Mouse (Mus musculus) lung, embryonic 16.5 days (tissue): ENCODE data around the gene Otp. TPM values are rescaled to one million over a fixed set of nuclear protein-coding genes. Genes with fewer than 3 reads are reported as not detected.

Experiments used
- ATAC-seq: fragments of 200-750 bp; cut with Nextera tagmentation; 2 replicates; pipeline ENCODE4 v1.8.0; 2017; ENCODE audit warnings: low read depth, mild to moderate bottlenecking, moderate library complexity
- H3K27ac ChIP-seq: fragments of 300-500 bp; sonication (generic); 2 replicates; pipeline ENCODE4 v1.5.1; 2014; ENCODE audit warnings: mild to moderate bottlenecking, control low read depth, low read length
- H3K27me3 ChIP-seq: fragments of 300-500 bp; sonication (generic); 2 replicates; pipeline ENCODE4 v1.6.1; 2014; ENCODE audit warnings: low read depth, low read length, mixed read lengths; ENCODE audit not compliant: control insufficient read depth, insufficient read depth
- H3K36me3 ChIP-seq: fragments of 300-500 bp; sonication (generic); 2 replicates; pipeline ENCODE4 v1.6.1; 2014; ENCODE audit warnings: low read length; ENCODE audit not compliant: control insufficient read depth, insufficient read depth
- H3K4me1 ChIP-seq: fragments of 300-500 bp; sonication (generic); replicated peaks from 2 replicates; pipeline ENCODE4 v1.6.1; 2014; ENCODE audit warnings: low read length, mixed read lengths; ENCODE audit not compliant: control insufficient read depth, insufficient read depth
- H3K4me2 ChIP-seq: fragments of 300-500 bp; sonication (generic); 2 replicates; pipeline ENCODE4 v1.6.1; 2014; ENCODE audit warnings: low read depth, low read length, control low read depth
- H3K4me3 ChIP-seq: fragments of 300-500 bp; sonication (generic); 2 replicates; pipeline ENCODE4 v1.5.1; 2014; ENCODE audit warnings: mild to moderate bottlenecking, low read length, control low read depth
- H3K9ac ChIP-seq: fragments of 300-500 bp; sonication (generic); 2 replicates; pipeline ENCODE4 v1.6.1; 2014; ENCODE audit warnings: low read length, control low read depth
- H3K9me3 ChIP-seq: fragments of 300-500 bp; sonication (generic); 2 replicates; pipeline ENCODE4 v1.6.1; 2016; ENCODE audit warnings: low read length; ENCODE audit not compliant: control insufficient read depth
- WGBS: fragments of 180-500 bp; shearing (Covaris S2); extraction: QIAGEN DNeasy Blood & Tissue Kit; methylation state at CpG from one replicate; pipeline ENCODE4 v1.1.7; 2014; 5-methylcytosine and 5-hydroxymethylcytosine counted together
- polyA plus RNA-seq: library from polyadenylated mRNA; unstranded; fragments of >200 nt; fragmentation: Nextera tagmentation; extraction: Ambion mirVana; gene quantifications from 2 replicates; pipeline ENCODE4 v1.2.1, GENCODE M21; 2015

The Otp gene
- polyA plus RNA-seq, result not detected in 2 replicates

DNA sequence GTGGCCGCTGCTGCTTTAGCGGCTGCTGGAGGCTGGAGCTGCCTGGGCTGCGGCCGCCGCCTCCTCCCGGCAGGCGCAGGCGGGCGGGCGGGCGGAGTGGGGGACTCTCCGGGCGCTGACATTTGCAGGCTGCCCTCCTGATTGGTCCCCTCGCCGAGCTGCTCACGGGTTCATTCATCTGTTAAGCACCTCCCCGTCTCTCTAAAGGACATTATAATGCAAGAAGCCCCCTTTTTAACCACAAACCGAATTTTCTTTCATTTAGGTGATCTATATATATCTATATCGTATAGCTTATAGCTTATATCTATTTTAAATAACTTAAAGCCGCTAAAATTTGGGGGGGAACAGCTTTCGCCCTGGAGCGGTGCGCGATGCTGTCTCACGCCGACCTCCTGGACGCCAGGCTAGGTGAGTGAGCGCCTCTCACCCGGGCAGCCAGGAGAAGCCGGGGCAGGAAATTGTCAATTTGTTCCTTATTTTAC lies at the start of gene Otp:
Gene Otp (plus strand): TSS at position 207 of the 485 bp plus-strand sequence.
- H3K27ac ChIP-seq, result no peak within 1 kb of the TSS
- under 1% methylated on average over 20 of the region's 30 CpGs for WGBS
- H3K4me3 ChIP-seq, result no peak within 1 kb of the TSS
- H3K9me3 ChIP-seq, result no peaks in the 10 kb centered on the region
- no peaks in the 10 kb centered on the region for H3K36me3 ChIP-seq
- H3K4me2 ChIP-seq, result no peak within 1 kb of the TSS
- H3K9ac ChIP-seq, result no peak within 1 kb of the TSS
- H3K4me1 ChIP-seq, result 0 out of 2 replicates have a peak, but pooled peaks cover 3% of the 10 kb centered on the region
- H3K27me3 ChIP-seq, result peaks cover 75% of the 10 kb centered on the region
- no peak for ATAC-seq

DNA sequence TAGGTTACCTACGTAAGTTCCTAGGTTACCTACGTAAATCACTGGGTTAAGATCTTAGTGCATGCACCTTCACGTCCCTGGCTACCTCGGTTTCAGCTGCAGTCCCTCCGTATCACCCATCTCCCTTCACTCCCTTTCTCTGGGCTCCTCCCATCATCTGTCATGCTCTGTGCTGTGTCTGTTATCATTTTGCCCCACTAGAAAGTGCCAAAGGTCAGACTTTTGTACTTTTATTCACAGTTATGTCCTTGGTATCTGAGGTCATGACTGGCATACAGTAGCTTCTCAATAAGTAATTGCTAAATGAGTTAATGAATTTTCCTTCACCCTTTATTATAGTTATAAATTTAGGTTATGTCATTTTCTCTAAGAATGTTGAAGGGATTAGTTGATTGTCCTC lies 49.0 kb upstream of the Otp start:
- Histone ChIP-seq H3K4me2 (no peak overlapping the region), H3K9me3 (no peaks in the 10 kb centered on the region), H3K4me3 (no peak overlapping the region), H3K27ac (no peak overlapping the region), H3K36me3 (0 out of 2 replicates have a peak, but pooled peaks cover 3% of the 10 kb centered on the region), H3K27me3 (no peaks in the 10 kb centered on the region), H3K9ac (no peak overlapping the region), H3K4me1 (peaks cover 11% of the 10 kb centered on the region)
- no peak for ATAC-seq
- 78% methylated on average over 5 of the region's 5 CpGs for WGBS

DNA sequence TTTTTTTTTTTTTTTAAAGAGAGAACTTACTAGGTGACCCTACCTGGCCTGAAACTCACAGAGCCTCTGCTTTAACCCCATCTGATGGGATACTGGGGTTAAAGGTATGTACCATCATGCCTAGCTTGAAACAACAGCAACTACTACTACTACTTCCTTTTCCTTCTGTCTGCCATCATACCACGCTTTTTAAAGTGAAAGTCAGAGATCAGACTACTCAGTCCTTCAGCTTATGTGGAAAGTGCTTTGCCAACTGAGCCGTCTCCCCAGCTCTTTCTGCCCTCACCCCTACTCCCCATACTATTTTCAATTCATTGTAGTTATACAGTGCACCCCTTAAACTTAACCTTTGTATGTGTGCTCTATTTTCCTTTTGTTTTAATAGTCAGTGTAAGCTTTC lies 48.4 kb upstream of the Otp start:
- Histone ChIP-seq H3K4me1 (peaks cover 11% of the 10 kb centered on the region), H3K9me3 (no peaks in the 10 kb centered on the region), H3K27me3 (no peaks in the 10 kb centered on the region), H3K4me3 (no peak overlapping the region), H3K36me3 (0 out of 2 replicates have a peak, but pooled peaks cover 3% of the 10 kb centered on the region), H3K4me2 (no peak overlapping the region), H3K27ac (no peak overlapping the region), H3K9ac (no peak overlapping the region)
- no peak for ATAC-seq
- WGBS, result 88% methylated on average over 2 of the region's 2 CpGs

DNA sequence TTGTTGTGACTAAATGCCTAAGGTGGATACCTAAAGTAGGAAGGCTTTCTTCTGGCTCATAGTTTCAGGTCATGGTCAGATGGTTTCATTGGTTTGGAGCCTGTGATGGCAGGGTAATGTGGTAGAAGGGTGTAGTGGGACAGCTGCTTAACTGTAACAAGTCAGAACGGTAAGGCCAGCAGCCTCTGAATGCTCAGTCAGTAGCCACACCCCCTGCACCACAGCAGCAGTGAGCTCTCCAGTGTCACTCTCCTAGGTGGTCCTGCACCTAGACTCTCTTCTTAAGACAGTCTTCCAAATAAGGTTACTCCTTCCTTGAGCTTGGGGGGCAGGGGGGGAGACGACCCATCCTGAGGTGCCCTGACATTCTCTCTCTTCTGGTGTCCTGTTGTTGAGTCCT lies 47.6 kb upstream of the Otp start:
- no peak for ATAC-seq
- Histone ChIP-seq H3K4me3 (no peak overlapping the region), H3K27me3 (no peaks in the 10 kb centered on the region), H3K27ac (no peak overlapping the region), H3K4me2 (no peak overlapping the region), H3K36me3 (0 out of 2 replicates have a peak, but pooled peaks cover 3% of the 10 kb centered on the region), H3K4me1 (peaks cover 11% of the 10 kb centered on the region), H3K9me3 (no peaks in the 10 kb centered on the region), H3K9ac (no peak overlapping the region)
- whole genome bisulfite sequencing, result 38% methylated on average over 2 of the region's 2 CpGs

DNA sequence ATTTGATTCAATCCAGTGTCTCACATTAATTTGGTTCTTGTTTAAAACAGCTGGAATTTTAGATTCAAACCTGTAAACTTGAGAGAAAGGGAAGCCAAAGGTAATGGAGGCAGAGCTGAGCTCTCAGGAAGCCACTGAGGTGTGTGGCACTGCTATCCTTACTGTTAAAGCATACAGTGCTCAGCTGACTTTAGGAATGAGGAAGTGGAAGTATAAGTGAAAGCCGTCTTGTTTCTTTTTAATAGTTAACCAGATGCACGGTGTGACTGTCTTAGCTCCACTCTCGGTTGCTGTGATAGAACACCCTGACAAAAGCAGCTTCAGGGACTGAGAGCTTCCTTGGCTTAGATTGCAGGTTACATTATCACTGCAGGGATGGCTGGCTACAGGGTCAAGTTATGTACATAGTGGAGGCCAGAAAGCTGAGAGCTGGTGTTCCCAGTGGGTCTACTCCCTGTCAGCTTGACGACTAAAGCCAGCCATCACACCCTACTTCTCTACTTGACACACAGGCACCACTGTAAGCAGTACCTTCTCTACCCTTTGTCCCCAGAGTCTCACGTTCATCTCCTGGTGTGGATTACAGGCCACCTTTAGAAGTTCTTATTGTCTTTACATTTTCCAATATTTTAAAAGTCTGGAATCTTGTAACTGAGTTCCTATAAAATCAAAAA lies 37.2 kb upstream of the Otp start:
- H3K9ac ChIP-seq, result no peak overlapping the region
- H3K36me3 ChIP-seq, result peaks cover 12% of the 10 kb centered on the region; the same call in 1 of the 2 replicates
- H3K27ac ChIP-seq, result no peak overlapping the region
- WGBS, result 52% methylated on average over 5 of the region's 5 CpGs
- ATAC-seq, result no peak
- H3K4me3 ChIP-seq, result no peak overlapping the region
- no peak overlapping the region for H3K4me2 ChIP-seq
- H3K27me3 ChIP-seq, result no peaks in the 10 kb centered on the region
- peaks cover 6% of the 10 kb centered on the region; the same call in 1 of the 2 replicates for H3K4me1 ChIP-seq
- no peaks in the 10 kb centered on the region for H3K9me3 ChIP-seq

DNA sequence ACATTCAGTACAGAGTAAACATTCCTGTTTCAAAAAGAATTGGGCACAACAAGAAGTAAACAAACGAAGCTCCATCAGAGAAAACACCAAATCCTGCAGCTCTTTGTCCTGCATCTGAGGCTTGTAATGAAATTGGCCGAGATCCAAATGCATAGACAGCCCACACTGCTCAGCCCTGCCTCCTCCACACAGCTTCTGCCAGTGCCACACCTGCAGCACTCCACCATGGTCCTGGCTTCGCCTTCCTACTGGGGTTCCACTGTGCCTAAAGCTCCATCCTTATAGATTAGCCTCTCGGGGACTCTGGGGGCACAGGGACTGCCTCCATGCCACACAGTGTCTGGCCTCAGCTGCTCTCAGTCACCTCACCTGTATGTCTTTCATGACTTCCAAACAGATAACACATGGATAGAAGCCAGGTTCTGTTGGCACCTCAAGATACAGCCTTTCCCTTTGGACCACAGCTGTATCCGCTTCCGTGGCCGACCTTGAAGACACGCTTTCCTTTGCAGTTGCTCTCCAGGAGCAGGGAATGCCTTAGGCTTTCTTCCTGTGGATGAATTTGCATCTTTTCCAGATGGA lies 36.6 kb upstream of the Otp start:
- H3K4me3 ChIP-seq, result no peak overlapping the region
- H3K9ac ChIP-seq, result no peak overlapping the region
- 84% methylated on average over 8 of the region's 8 CpGs for WGBS
- H3K27me3 ChIP-seq, result no peaks in the 10 kb centered on the region
- peaks cover 6% of the 10 kb centered on the region; the same call in 1 of the 2 replicates for H3K4me1 ChIP-seq
- no peaks in the 10 kb centered on the region for H3K9me3 ChIP-seq
- ATAC-seq, result 0 out of 2 replicates have a peak, but pooled peaks have one; percentile 41
- H3K4me2 ChIP-seq, result no peak overlapping the region
- H3K27ac ChIP-seq, result no peak overlapping the region
- H3K36me3 ChIP-seq, result peaks cover 14% of the 10 kb centered on the region; the same call in 1 of the 2 replicates

DNA sequence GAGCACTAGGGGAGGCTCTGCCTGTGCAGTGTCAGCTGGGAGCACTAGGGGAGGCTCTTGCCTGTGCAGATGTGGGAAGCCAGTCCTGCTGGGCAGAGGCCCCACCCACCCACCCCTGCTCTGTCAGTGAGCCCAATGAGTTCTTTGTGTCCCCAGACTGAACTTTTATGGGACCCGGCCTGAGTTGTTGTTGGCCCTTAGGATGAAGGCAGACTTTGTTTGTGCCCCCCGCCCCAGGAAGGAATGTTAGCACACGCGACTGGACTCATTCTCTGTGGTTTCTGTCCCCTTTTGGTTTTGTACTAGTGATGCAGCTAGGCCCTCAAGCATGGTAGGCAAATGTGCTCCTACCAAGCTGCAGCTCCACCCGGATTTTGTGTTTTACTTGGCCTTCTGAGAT lies 32.2 kb upstream of the Otp start:
- ATAC-seq, result no peak
- WGBS, result 77% methylated on average over 5 of the region's 5 CpGs
- Histone ChIP-seq H3K9ac (no peak overlapping the region), H3K9me3 (no peaks in the 10 kb centered on the region), H3K27me3 (no peaks in the 10 kb centered on the region; the same call in 1 of the 2 replicates), H3K4me2 (no peak overlapping the region), H3K4me1 (peaks cover 2% of the 10 kb centered on the region; the same call in 1 of the 2 replicates), H3K36me3 (peaks cover 10% of the 10 kb centered on the region; the same call in 1 of the 2 replicates), H3K27ac (no peak overlapping the region), H3K4me3 (no peak overlapping the region)

DNA sequence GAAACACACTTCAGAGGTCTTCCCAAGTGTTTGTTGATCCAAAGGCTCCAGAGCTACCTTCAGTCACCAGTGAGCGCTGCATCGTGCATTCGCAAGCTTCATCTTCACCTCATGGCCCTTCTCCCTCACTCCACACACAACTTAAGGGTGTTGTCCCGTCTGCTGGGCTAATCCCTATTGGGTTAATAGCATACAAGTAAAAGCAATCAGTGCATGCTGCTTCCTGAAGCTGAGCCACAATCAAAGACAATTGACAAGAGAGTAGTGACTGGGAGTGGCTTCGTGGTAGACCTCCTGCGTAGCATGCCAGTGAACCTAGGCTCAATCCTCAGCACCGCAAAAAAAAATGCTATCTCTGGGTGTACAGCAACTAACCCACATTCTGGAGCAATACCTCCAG lies 27.5 kb upstream of the Otp start:
- Histone ChIP-seq H3K36me3 (peaks cover 2% of the 10 kb centered on the region; the same call in 1 of the 2 replicates), H3K27ac (no peak overlapping the region), H3K27me3 (no peaks in the 10 kb centered on the region; the same call in 1 of the 2 replicates), H3K4me3 (no peak overlapping the region), H3K4me1 (no peaks in the 10 kb centered on the region), H3K9ac (no peak overlapping the region), H3K4me2 (no peak overlapping the region), H3K9me3 (no peaks in the 10 kb centered on the region)
- no peak for ATAC-seq
- 58% methylated on average over 7 of the region's 7 CpGs for WGBS

DNA sequence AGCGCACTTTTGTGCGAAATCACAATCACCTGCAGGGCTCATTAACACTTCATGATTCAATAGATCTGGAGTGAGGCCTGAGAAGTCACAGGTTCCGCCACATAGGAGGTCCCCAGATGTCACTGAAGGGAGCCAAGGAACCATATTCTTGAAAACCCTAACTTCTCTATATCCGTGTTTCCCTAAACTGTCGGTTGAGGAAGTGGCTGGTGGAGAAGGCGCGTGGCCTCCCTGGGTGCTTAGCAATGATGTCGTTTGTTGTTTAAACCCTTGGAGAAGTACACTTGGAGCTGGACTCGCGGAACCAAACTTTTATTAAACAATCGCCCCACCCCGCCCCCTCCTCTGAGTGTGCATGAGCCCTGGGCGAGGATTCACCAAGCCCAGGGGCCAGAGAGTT lies 26.1 kb upstream of the Otp start:
- no peaks in the 10 kb centered on the region for H3K36me3 ChIP-seq
- H3K27me3 ChIP-seq, result no peaks in the 10 kb centered on the region; the same call in 1 of the 2 replicates
- no peak overlapping the region for H3K4me3 ChIP-seq
- no peak for ATAC-seq
- H3K4me2 ChIP-seq, result no peak overlapping the region
- no peaks in the 10 kb centered on the region for H3K4me1 ChIP-seq
- no peak overlapping the region for H3K27ac ChIP-seq
- 35% methylated on average over 13 of the region's 13 CpGs for WGBS
- H3K9me3 ChIP-seq, result no peaks in the 10 kb centered on the region
- no peak overlapping the region for H3K9ac ChIP-seq
